Mouse (Mus musculus) C2C12 (cell line): ENCODE measurements around the gene Kcnh6. TPM values are rescaled to one million over a fixed set of nuclear protein-coding genes. Genes with fewer than 3 reads are reported as not detected.

Source experiments
- H3K27me3 ChIP-seq: one replicate; pipeline ENCODE4 v1.6.1; 2011; ENCODE audit not compliant: control insufficient read depth, insufficient read depth, insufficient read length
- H3K36me3 ChIP-seq: one replicate; pipeline ENCODE4 v1.6.1; 2011; ENCODE audit not compliant: control insufficient read depth, insufficient read depth
- H3K4me3 ChIP-seq: one replicate; pipeline ENCODE4 v1.5.1; 2011; ENCODE audit warnings: mild to moderate bottlenecking, control low read depth; ENCODE audit not compliant: poor library complexity, insufficient read depth, severe bottlenecking
- H3K79me2 ChIP-seq: one replicate; pipeline ENCODE4 v1.6.1; 2011; ENCODE audit not compliant: control insufficient read depth, insufficient read depth
- H3K79me3 ChIP-seq: one replicate; pipeline ENCODE4 v1.6.1; 2011; ENCODE audit warnings: low read depth, control low read depth
- H3ac ChIP-seq: one replicate; pipeline ENCODE3; 2011; ENCODE audit warnings: low read depth; ENCODE audit not compliant: control insufficient read depth, insufficient read length
- CEBPB ChIP-seq: IDR thresholded peaks from one replicate; pipeline ENCODE4 v1.6.1; 2011; ENCODE audit warnings: low read depth, mild to moderate bottlenecking, control low read depth, moderate library complexity
- CTCF ChIP-seq: IDR thresholded peaks from one replicate; pipeline ENCODE4 v1.5.1; 2011; ENCODE audit not compliant: control insufficient read depth, insufficient read depth, insufficient read length
- FOSL1 ChIP-seq: IDR thresholded peaks from one replicate; pipeline ENCODE4 v1.8.0; 2011; ENCODE audit warnings: mild to moderate bottlenecking, low read length; ENCODE audit not compliant: poor library complexity, insufficient read depth, severe bottlenecking
- MAX ChIP-seq: IDR thresholded peaks from one replicate; pipeline ENCODE4 v1.6.1; 2011; ENCODE audit warnings: mild to moderate bottlenecking, control low read depth
- MYOD1 ChIP-seq: IDR thresholded peaks from one replicate; pipeline ENCODE4 v1.6.1; 2011; ENCODE audit warnings: low read depth; ENCODE audit not compliant: control insufficient read depth, insufficient read length
- MYOG ChIP-seq: IDR thresholded peaks from one replicate; pipeline ENCODE4 v1.6.1; 2011; ENCODE audit not compliant: control insufficient read depth, insufficient read length; ENCODE audit errors: extremely low read depth
- USF1 ChIP-seq: IDR thresholded peaks from one replicate; pipeline ENCODE4 v1.6.1; 2011; ENCODE audit warnings: low read depth, mild to moderate bottlenecking, control low read depth, moderate library complexity
- polyA plus RNA-seq: library from polyadenylated mRNA; unstranded; fragments of >200 nt; fragmentation: generic; extraction: Trizol; gene quantifications from one replicate; pipeline ENCODE4 v1.2.1, GENCODE M21; 2012; ENCODE audit warnings: missing spikeins

Gene Kcnh6
- polyA plus RNA-seq, 1 experiment, result not detected

DNA sequence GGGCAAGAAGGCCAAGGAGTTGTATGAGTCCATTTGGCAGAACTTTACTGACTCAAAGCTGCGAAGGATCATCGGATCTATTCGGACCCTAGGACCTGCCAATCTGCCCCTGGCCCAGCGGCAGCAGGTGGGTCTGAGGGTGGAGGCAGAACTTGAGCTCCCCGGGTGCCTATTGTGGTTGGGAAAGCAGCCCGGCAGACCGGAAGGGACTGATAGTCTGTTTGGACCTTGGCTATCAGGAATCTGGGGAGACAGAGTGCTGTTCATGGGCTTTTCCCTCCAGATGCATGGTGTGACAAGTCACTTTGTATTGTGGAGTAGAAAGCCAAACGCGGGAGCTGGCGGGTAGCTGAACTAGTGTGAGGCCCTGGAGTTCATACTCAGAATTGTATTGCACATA is 39.0 kb upstream of the Kcnh6 start:
- Histone ChIP-seq H3K27me3 (peaks cover 23% of the 10 kb centered on the region), H3K79me3 (no peaks in the 10 kb centered on the region), H3ac (no peak overlapping the region), H3K79me2 (no peaks in the 10 kb centered on the region), H3K4me3 (no peak overlapping the region), H3K36me3 (no peaks in the 10 kb centered on the region)
- no peak for TF ChIP-seq CEBPB
- TF ChIP-seq USF1, result no peak
- no peak for TF ChIP-seq MYOG
- TF ChIP-seq FOSL1, result no peak
- TF ChIP-seq MAX, result no peak
- no peak for TF ChIP-seq CTCF
- TF ChIP-seq MYOD1, result no peak

DNA sequence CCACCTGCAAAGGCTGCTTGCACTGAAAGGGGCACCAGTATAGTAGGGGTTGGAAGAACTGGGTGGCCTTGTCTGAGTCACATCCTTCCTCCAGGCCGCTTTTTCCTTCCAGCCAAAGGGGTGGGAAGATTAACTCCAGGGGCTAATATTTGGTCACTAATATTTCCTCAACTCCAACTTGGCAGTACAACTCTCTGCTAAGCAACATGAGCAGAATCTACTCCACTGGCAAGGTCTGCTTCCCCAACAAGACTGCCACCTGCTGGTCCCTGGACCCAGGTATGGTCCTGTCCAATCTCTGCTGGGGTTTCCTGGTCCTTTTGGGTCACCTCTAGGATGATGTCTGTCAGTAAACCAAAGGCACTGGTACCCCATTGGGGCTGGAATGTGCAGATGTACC is 38.4 kb upstream of the Kcnh6 start:
- Histone ChIP-seq H3K27me3 (peaks cover 23% of the 10 kb centered on the region), H3K4me3 (no peak overlapping the region), H3ac (no peak overlapping the region), H3K79me2 (no peaks in the 10 kb centered on the region), H3K36me3 (no peaks in the 10 kb centered on the region), H3K79me3 (no peaks in the 10 kb centered on the region)
- no peak for TF ChIP-seq USF1
- TF ChIP-seq CTCF, result no peak
- no peak for TF ChIP-seq MYOD1
- TF ChIP-seq CEBPB, result no peak
- TF ChIP-seq FOSL1, result no peak
- no peak for TF ChIP-seq MAX
- TF ChIP-seq MYOG, result no peak

DNA sequence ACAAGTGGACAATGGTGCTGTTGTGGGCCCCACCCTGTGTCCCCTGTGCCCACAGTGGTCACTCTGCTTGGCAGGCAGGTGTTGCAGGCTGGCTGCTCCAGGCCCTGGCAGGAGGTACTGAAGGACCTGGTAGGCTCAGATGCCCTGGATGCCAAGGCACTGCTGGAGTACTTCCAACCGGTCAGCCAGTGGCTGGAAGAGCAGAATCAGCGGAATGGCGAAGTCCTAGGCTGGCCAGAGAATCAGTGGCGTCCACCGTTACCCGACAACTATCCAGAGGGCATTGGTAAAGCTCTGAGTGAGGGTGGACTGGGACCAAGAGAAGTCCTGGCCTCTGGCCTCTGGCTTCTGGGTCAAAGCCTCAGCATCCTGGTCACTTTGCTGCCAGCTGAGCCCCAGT is 33.3 kb upstream of the Kcnh6 start:
- H3K79me2 ChIP-seq, result no peaks in the 10 kb centered on the region
- H3K27me3 ChIP-seq, result peaks cover 17% of the 10 kb centered on the region
- no peak overlapping the region for H3ac ChIP-seq
- no peak for TF ChIP-seq MYOD1
- TF ChIP-seq USF1, result no peak
- TF ChIP-seq MYOG, result no peak
- no peak for TF ChIP-seq FOSL1
- no peak for TF ChIP-seq MAX
- TF ChIP-seq CEBPB, result no peak
- TF ChIP-seq CTCF, result no peak
- H3K79me3 ChIP-seq, result no peaks in the 10 kb centered on the region
- H3K36me3 ChIP-seq, result no peaks in the 10 kb centered on the region
- H3K4me3 ChIP-seq, result no peak overlapping the region

DNA sequence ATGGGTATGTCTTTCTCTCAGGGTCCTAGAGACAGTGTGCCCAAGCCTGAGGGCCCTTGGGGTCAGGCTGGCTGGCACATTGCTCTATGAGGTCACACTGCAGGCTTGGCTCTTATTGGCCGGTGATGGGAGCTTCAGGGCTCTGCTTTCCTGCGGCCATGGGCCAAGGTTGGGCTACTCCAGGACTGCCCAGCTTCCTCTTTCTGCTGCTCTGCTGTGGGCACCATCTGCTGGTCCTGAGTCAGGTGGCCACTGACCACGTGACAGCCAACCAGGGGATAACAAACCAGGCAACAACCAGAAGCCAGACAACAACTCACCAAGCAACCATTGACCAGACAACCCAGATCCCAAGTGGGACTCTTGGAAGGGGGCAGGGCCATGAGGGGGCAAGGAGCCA is 32.9 kb upstream of the Kcnh6 start:
- no peak for TF ChIP-seq MYOG
- no peak for TF ChIP-seq MAX
- no peak for TF ChIP-seq CTCF
- TF ChIP-seq FOSL1, result no peak
- TF ChIP-seq MYOD1, result no peak
- no peak for TF ChIP-seq USF1
- TF ChIP-seq CEBPB, result no peak
- H3ac ChIP-seq, result no peak overlapping the region
- no peaks in the 10 kb centered on the region for H3K79me2 ChIP-seq
- H3K27me3 ChIP-seq, result peaks cover 18% of the 10 kb centered on the region
- H3K36me3 ChIP-seq, result no peaks in the 10 kb centered on the region
- no peaks in the 10 kb centered on the region for H3K79me3 ChIP-seq
- H3K4me3 ChIP-seq, result no peak overlapping the region

DNA sequence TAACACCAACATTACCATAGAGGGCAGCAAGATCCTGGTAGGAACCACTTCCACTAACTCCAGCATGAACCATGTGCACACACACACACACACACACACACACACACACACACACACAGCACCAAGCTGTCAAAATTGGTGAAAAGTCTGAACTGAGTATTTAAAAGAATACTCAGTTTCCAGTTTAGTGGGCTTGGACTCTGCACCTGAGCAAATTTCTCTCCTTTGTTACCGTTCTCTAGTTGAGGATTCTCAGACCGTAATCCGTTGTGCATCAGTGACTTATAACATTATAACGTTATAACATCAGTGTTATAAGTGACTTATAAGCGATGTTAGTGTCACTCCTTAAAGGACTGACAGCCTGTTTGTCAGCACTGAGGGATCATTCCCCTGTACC is 32.3 kb upstream of the Kcnh6 start:
- Histone ChIP-seq H3K27me3 (peaks cover 20% of the 10 kb centered on the region), H3K4me3 (no peak overlapping the region), H3ac (no peak overlapping the region), H3K79me3 (no peaks in the 10 kb centered on the region), H3K36me3 (no peaks in the 10 kb centered on the region), H3K79me2 (no peaks in the 10 kb centered on the region)
- no peak for TF ChIP-seq MYOD1
- TF ChIP-seq USF1, result no peak
- no peak for TF ChIP-seq CEBPB
- TF ChIP-seq FOSL1, result no peak
- no peak for TF ChIP-seq MYOG
- no peak for TF ChIP-seq MAX
- TF ChIP-seq CTCF, result no peak

DNA sequence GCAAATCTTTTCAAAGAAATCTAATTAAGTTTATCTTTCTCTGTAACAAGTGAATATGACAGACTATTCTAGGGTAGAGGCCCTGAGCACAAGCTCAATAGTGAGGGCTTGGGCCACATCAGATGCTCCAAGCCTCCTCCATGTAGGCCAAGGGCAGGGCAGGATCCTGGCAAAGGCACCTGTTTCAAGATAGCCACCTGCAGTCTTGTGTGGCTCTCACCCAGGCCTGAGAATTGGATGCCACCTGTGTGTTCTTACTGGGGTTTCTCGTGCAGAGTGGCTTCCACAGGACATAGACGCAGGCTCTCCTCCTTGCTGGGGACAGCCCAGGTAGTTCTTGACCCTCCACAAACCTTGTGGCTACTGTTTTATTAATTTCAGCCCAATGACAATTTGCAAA is 29.7 kb upstream of the Kcnh6 start:
- TF ChIP-seq MYOG (no peak), USF1 (no peak), CEBPB (no peak), FOSL1 (no peak), MYOD1 (no peak), CTCF (no peak), MAX (no peak)

More for the DNA sequence above, 29.7 kb upstream of the Kcnh6 start:
- no peak overlapping the region for H3ac ChIP-seq
- H3K27me3 ChIP-seq, result peaks cover 7% of the 10 kb centered on the region
- H3K79me3 ChIP-seq, result no peaks in the 10 kb centered on the region
- no peaks in the 10 kb centered on the region for H3K79me2 ChIP-seq
- H3K4me3 ChIP-seq, result no peak overlapping the region
- no peaks in the 10 kb centered on the region for H3K36me3 ChIP-seq
